Mouse (Mus musculus) adrenal gland, adult 2 months (tissue): ENCODE data around the gene Cyp3a25. TPM values are rescaled to one million over a fixed set of nuclear protein-coding genes. Genes with fewer than 3 reads are reported as not detected.
A peak's percentile ranks its signal among the peaks of the same experiment; 100 is the strongest.

Source experiments
- DNase-seq: peaks from one replicate; pipeline ENCODE4 v3.0.0; 2021
- long read RNA-seq: library from polyadenylated mRNA; stranded (forward); transcript quantifications from one replicate; pipeline ENCODE4 v2.0.0, GENCODE M21; 2021
- polyA plus RNA-seq: library from polyadenylated mRNA; depleted of rRNA; stranded (reverse); fragments of >200 nt; gene quantifications from 2 replicates; pipeline ENCODE4 v1.2.3, GENCODE M21; 2012; rRNA removed
- total RNA-seq, 2 experiments: library from RNA; stranded (reverse); gene quantifications; 2 replicates each; pipeline ENCODE4 v1.2.3; 2021

The Cyp3a25 gene
- total RNA-seq = 1 to 10 TPM in 1 of 2 experiments, not detected in 1; 2.9 TPM
- not detected in 2 replicates for polyA plus RNA-seq
- long read RNA-seq = 0 reads

DNA sequence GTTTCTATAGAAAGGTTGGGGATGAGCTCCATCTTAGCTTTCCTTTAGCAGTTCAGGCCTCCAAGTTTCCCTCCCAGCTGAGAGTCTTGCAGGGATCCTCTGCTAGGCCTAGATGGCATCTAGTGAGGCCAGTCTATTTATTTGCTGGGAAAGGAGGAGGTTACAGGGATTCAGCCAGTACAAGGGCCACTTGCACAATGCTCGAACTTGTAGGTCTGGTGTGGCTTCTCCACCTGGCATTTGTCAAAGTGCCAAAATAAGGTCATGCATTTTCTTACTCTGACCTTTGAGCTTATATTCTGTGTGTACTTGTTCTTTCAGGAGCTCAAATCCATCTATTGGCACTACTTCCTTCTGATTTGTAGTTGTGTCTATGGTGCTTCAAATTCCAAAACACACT lies at the start of gene Cyp3a25:
Cyp3a25 (minus strand) TSS at position 110 of the 400 bp plus-strand sequence.
- DNase-seq = peak; percentile 2

DNA sequence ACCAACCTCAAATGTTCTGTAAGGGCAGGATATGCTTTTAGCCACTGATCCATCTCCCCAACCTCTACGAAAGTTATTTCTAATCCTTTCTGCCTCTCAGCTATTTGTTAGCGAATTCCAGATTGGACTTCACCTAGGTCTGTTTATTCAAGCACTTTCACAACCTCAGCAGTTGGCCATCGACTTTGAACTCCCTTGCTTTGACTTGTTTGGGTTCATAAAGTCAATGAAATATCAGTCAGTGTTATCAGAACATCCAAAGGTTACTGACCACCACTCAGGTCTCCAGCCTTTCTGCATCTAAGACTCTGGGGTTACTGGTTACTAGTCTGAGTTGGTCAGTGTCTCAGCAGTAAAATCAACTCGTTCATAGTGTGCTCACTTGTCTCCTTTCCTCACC lies 11.7 kb upstream of the Cyp3a25 start:
- DNase-seq = no peak

DNA sequence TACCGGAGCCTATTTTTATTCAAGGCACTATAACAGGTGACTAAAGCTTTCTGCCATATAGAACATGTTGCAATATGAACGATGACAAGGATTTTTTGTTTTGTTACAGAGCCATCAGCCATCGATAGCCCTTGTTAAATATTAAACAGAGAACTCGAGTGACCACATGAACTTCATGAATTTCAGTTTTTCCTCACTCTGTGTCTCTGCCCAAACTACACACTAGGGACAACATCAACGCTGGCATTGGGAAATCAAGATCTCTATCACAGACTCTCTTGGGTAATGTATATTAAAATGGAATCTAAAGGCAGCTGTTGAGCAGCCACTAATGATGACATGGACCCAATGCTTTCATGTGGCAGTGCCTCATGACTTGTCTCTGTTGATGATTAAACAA lies 8.9 kb upstream of the Cyp3a25 start:
- DNase-seq = no peak

DNA sequence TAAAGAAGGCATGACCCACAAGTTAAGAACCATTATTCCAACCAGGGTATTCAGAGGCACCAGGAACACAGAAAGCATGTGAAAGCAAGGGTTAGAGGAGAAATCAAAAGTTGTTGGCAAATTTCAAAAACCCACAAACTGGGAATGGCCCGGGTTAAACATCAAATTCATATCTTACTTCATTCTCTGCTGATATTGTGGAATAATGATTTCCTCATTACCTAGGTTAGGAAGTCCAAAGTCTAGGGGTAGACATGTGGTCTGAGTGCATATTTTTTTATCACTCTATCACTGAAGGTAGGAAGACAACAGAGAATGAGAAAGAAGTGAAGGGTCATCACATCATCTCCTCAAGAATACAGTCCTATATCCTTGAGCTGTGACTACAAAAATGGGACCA lies 1.8 kb upstream of the Cyp3a25 start:
- DNase-seq = no peak

DNA sequence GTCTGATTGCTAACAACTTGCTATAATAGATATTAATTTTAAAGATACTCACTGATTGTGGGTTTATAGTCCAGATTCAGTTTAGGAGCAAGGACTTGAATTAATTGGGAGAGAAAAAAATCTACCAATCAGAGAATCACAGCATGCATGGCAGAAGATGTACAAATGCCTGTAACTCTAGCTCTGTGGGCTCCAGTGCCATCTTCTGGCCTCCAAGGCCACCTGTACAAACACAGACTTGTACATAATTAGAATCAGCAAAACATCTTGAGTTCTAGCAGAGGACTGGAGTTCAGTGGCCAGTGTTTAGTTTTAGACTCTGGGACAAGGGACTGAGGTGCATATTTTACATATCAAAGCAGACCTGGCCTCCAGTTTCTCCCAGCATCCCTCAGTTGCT lies 42.3 kb downstream of the Cyp3a25 start:
- no peak for DNase-seq

Other genes starting within 250 kb of the Cyp3a25 start
- gene Cyp3a44, start 203.7 kb downstream of the Cyp3a25 start, total RNA-seq = 1 to 10 TPM in 1 of 2 experiments, not detected in 1; 1.3 TPM
- gene Cyp3a44, start 203.7 kb downstream of the Cyp3a25 start, polyA plus RNA-seq = not detected in 2 replicates
- 1 to 10 TPM in 1 of 2 experiments, under 1 TPM in 1; 0.31 to 3.9 TPM for gene Cyp3a11, start 129.7 kb downstream of the Cyp3a25 start, total RNA-seq
- 0.18 TPM in 1 of 2 replicates, not detected in the other for gene Cyp3a11, start 129.7 kb downstream of the Cyp3a25 start, polyA plus RNA-seq
- gene Cyp3a59, start 69.6 kb upstream of the Cyp3a25 start, total RNA-seq = not detected
- gene Cyp3a59, start 69.6 kb upstream of the Cyp3a25 start, polyA plus RNA-seq = not detected in 2 replicates
- gene Gm5565, start 150.9 kb upstream of the Cyp3a25 start, total RNA-seq = not detected
- gene Gm5565, start 150.9 kb upstream of the Cyp3a25 start, polyA plus RNA-seq = not detected in 2 replicates
- not detected for gene Gm6309, start 161.1 kb upstream of the Cyp3a25 start, total RNA-seq
- not detected in 2 replicates for gene Gm6309, start 161.1 kb upstream of the Cyp3a25 start, polyA plus RNA-seq
- 1 to 10 TPM; 1.4 to 1.9 TPM for gene 1700001J03Rik, start 175.7 kb upstream of the Cyp3a25 start, total RNA-seq
- 0.63 and 0.73 TPM in 2 replicates for gene 1700001J03Rik, start 175.7 kb upstream of the Cyp3a25 start, polyA plus RNA-seq
- 10 to 100 TPM; 45.4 to 75.7 TPM for gene Rnf6, start 211.9 kb upstream of the Cyp3a25 start, total RNA-seq
- gene Rnf6, start 211.9 kb upstream of the Cyp3a25 start, polyA plus RNA-seq = 7.1 and 9.2 TPM in 2 replicates
- gene Cdk8, start 221.6 kb upstream of the Cyp3a25 start, total RNA-seq = 10 to 100 TPM; 41.1 to 79.6 TPM
- 42.2 and 70.3 TPM in 2 replicates for gene Cdk8, start 221.6 kb upstream of the Cyp3a25 start, polyA plus RNA-seq